Mouse (Mus musculus) megakaryocyte, embryonic 14.5 days (primary cell): ENCODE measurements around the gene Trpc4ap.

ENCODE experiments used
- FLI1 ChIP-seq: IDR thresholded peaks from 2 replicates; pipeline ENCODE4 v1.6.1; 2012; ENCODE audit warnings: low read length, inconsistent platforms, mixed read lengths
- GATA1 ChIP-seq: IDR thresholded peaks from 3 replicates; pipeline ENCODE4 v1.6.1; 2012; ENCODE audit warnings: mixed read lengths, low read length, inconsistent platforms, borderline replicate concordance

DNA sequence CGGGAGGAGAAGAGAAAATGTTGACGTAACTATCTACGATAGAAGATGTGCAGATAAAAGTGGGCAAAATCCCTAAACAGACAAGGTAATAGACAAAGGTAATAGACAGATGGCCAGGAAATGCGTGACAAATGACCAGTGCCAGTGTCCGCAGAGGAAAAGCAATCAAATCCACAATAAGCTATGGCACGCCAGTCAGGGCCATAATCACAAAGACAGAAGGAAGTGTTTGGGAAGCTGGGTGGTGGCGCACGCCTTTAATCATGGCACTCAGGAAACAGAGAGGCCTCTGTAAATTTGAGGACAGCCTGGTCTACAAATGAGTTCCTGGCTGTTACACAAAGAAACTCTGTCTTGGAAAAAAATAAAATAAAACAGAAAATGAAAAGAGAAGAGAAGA lies 11.0 kb downstream of the Trpc4ap start:
- TF ChIP-seq GATA1 (no peak), FLI1 (no peak)
